Mouse (Mus musculus) intestine, postnatal 0 days (tissue): ENCODE measurements around the gene Parp9. TPM values are rescaled to one million over a fixed set of nuclear protein-coding genes. Genes with fewer than 3 reads are reported as not detected.

Experiments used
- ATAC-seq: fragments of 200-750 bp; cut with Nextera tagmentation; 2 replicates; pipeline ENCODE4 v1.8.0; 2017; ENCODE audit warnings: mild to moderate bottlenecking, moderate TSS enrichment, moderate library complexity
- H3K27ac ChIP-seq: fragments of 300-500 bp; sonication (generic); 2 replicates; pipeline ENCODE4 v1.5.1; 2014; ENCODE audit warnings: mild to moderate bottlenecking, low read depth, low read length, moderate library complexity
- H3K27me3 ChIP-seq: fragments of 300-500 bp; sonication (generic); replicated peaks from 2 replicates; pipeline ENCODE4 v1.6.1; 2014; ENCODE audit warnings: low read length, mixed read lengths; ENCODE audit not compliant: control insufficient read depth, insufficient read depth
- H3K36me3 ChIP-seq: fragments of 300-500 bp; sonication (generic); 2 replicates; pipeline ENCODE4 v1.6.1; 2014; ENCODE audit warnings: mild to moderate bottlenecking, moderate library complexity; ENCODE audit not compliant: control insufficient read depth, insufficient read depth
- H3K4me1 ChIP-seq: fragments of 300-500 bp; sonication (generic); replicated peaks from 2 replicates; pipeline ENCODE4 v1.6.1; 2014; ENCODE audit warnings: antibody characterized with exemption, low read length, mixed read lengths; ENCODE audit not compliant: control insufficient read depth, insufficient read depth
- H3K4me2 ChIP-seq: fragments of 300-500 bp; sonication (generic); replicated peaks from 2 replicates; pipeline ENCODE4 v1.6.1; 2014; ENCODE audit warnings: low read depth, mild to moderate bottlenecking, moderate library complexity
- H3K4me3 ChIP-seq: fragments of 300-500 bp; sonication (generic); 2 replicates; pipeline ENCODE4 v1.5.1; 2014; ENCODE audit warnings: low read depth, low read length
- H3K9ac ChIP-seq: fragments of 300-500 bp; sonication (generic); 2 replicates; pipeline ENCODE4 v1.6.1; 2014; ENCODE audit warnings: mild to moderate bottlenecking, low read depth, low read length
- H3K9me3 ChIP-seq: fragments of 300-500 bp; sonication (generic); 2 replicates; pipeline ENCODE4 v1.6.1; 2016; ENCODE audit warnings: mixed run types; ENCODE audit not compliant: control insufficient read depth
- CTCF ChIP-seq: sonication (generic); IDR thresholded peaks from 2 replicates; pipeline ENCODE4 v1.5.1; 2016; ENCODE audit warnings: low read depth, mild to moderate bottlenecking, control low read depth, antibody characterized with exemption, moderate library complexity
- WGBS: fragments of 180-500 bp; shearing (Covaris S2); extraction: QIAGEN DNeasy Blood & Tissue Kit; methylation state at CpG from one replicate; pipeline ENCODE4 v1.1.7; 2014; 5-methylcytosine and 5-hydroxymethylcytosine counted together
- polyA plus RNA-seq: library from polyadenylated mRNA; unstranded; fragments of >200 nt; fragmentation: Nextera tagmentation; extraction: Ambion mirVana; gene quantifications from 2 replicates; pipeline ENCODE4 v1.2.1, GENCODE M21; 2015

The Parp9 gene
- polyA plus RNA-seq, 1 experiment from 2014 or later: 29.2 TPM

DNA sequence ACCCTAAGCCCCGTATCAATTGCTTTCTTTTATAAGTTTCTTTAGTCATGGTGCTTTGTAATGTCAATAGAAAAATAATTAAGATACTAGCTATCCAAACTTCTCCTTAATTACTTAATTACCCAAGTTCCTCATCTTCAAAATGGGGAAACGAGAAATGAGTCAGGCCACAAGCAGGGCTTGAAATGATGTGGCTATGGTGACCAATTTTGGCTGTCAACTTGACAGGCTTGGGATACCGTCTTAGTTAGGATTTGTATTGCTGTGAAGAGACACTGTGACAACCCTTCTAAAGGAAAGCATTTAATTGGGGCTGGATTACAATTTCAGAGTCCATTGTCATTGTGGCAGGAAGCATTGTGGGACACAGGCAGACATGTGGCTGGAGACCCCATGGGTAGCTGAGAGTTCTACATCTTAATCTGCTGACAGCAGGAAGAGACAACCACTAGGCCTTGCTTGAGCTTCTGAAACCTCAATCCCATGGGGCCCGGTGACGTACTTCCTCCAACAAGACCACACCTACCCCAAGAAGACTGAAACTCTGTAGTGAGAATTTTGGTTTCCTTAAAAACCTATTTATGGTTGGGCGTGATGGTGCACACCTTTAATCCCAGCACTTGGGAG is 35.1 kb upstream of the Parp9 start:
- Histone ChIP-seq H3K9ac (no peak overlapping the region), H3K27me3 (no peaks in the 10 kb centered on the region), H3K4me2 (no peak overlapping the region), H3K4me1 (0 out of 2 replicates have a peak, but pooled peaks cover 3% of the 10 kb centered on the region), H3K9me3 (no peaks in the 10 kb centered on the region), H3K27ac (no peak overlapping the region), H3K36me3 (no peaks in the 10 kb centered on the region), H3K4me3 (no peak overlapping the region)
- WGBS: 87% methylated on average over 6 of the region's 6 CpGs
- ATAC-seq: no peak
- TF ChIP-seq CTCF: no peak

GRCm38 (mm10) chr16:35904121-35904736 is 34.0 kb upstream of the Parp9 start:
- TF ChIP-seq CTCF: no peak
- Histone ChIP-seq H3K4me3 (no peak overlapping the region), H3K4me2 (no peak overlapping the region), H3K9ac (no peak overlapping the region), H3K27me3 (no peaks in the 10 kb centered on the region), H3K4me1 (0 out of 2 replicates have a peak, but pooled peaks cover 3% of the 10 kb centered on the region), H3K9me3 (no peaks in the 10 kb centered on the region), H3K36me3 (no peaks in the 10 kb centered on the region), H3K27ac (no peak overlapping the region)
- ATAC-seq: no peak
- 72% methylated on average over 4 of the region's 4 CpGs for WGBS

GRCm38 (mm10) chr16:35905355-35905754 is 32.9 kb upstream of the Parp9 start:
- Histone ChIP-seq H3K4me1 (0 out of 2 replicates have a peak, but pooled peaks cover 3% of the 10 kb centered on the region), H3K4me2 (no peak overlapping the region), H3K27ac (no peak overlapping the region), H3K27me3 (no peaks in the 10 kb centered on the region), H3K9me3 (no peaks in the 10 kb centered on the region), H3K4me3 (no peak overlapping the region), H3K36me3 (no peaks in the 10 kb centered on the region), H3K9ac (no peak overlapping the region)
- TF ChIP-seq CTCF: no peak
- ATAC-seq: no peak
- 77% methylated on average over 3 of the region's 3 CpGs for WGBS

- no peaks in the 10 kb centered on the region for H3K27me3 ChIP-seq
- H3K9ac ChIP-seq: no peak overlapping the region
- H3K36me3 ChIP-seq: no peaks in the 10 kb centered on the region
- 0 out of 2 replicates have a peak, but pooled peaks cover 3% of the 10 kb centered on the region for H3K4me1 ChIP-seq
- no peak for TF ChIP-seq CTCF
- no peaks in the 10 kb centered on the region for H3K9me3 ChIP-seq
- H3K4me2 ChIP-seq: peak overlapping the region; percentile 32
- no peak overlapping the region for H3K4me3 ChIP-seq
- H3K27ac ChIP-seq: peak overlapping the region; percentile 35; the same call in 1 of the 2 replicates
- ATAC-seq: no peak
- WGBS: 53% methylated on average over 6 of the region's 6 CpGs
These were observed 32.3 kb upstream of the Parp9 start for GRCm38 (mm10) chr16:35905819-35906485.

GRCm38 (mm10) chr16:35906887-35907286 is 31.4 kb upstream of the Parp9 start:
- Histone ChIP-seq H3K4me3 (no peak overlapping the region), H3K4me1 (0 out of 2 replicates have a peak, but pooled peaks cover 3% of the 10 kb centered on the region), H3K4me2 (no peak overlapping the region), H3K9ac (no peak overlapping the region), H3K27me3 (no peaks in the 10 kb centered on the region), H3K27ac (peak overlapping the region; percentile 73), H3K9me3 (no peaks in the 10 kb centered on the region), H3K36me3 (no peaks in the 10 kb centered on the region)
- no peak for TF ChIP-seq CTCF
- WGBS: 44% methylated on average over 7 of the region's 7 CpGs
- no peak for ATAC-seq

GRCm38 (mm10) chr16:35907432-35908201 is 30.7 kb upstream of the Parp9 start:
- no peak for TF ChIP-seq CTCF
- H3K36me3 ChIP-seq: no peaks in the 10 kb centered on the region
- peak overlapping the region; percentile 83 for H3K27ac ChIP-seq
- H3K9ac ChIP-seq: no peak overlapping the region
- no peak overlapping the region for H3K4me3 ChIP-seq
- ATAC-seq: peak; percentile 80
- H3K9me3 ChIP-seq: no peaks in the 10 kb centered on the region
- 0 out of 2 replicates have a peak, but pooled peaks cover 3% of the 10 kb centered on the region for H3K4me1 ChIP-seq
- H3K4me2 ChIP-seq: no peak overlapping the region
- 35% methylated on average over 4 of the region's 4 CpGs for WGBS
- no peaks in the 10 kb centered on the region for H3K27me3 ChIP-seq
